Mouse (Mus musculus): ENCODE data around the gene Gdpgp1.

The Gdpgp1 gene

DNA sequence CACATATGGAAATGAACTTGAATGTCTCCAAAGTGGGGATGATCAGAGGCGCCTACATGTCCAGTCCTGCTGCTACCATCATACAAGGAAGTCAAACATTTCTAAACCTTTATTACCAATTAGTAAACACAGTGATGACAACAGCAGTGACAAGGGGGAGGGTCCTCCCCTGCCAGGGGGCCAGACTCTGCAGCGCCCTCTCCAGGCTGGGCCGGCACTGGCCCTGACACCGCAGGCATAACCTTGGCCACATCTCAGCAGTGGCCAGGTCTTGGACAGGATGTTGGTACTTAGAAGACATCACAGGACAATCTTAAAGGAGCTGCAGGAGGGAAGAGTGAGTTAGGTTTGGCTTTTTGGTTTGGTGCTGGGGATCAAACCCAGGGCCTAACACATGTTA, 5.6 kb upstream of the Gdpgp1 start:
- no peak for DNase-seq

DNA sequence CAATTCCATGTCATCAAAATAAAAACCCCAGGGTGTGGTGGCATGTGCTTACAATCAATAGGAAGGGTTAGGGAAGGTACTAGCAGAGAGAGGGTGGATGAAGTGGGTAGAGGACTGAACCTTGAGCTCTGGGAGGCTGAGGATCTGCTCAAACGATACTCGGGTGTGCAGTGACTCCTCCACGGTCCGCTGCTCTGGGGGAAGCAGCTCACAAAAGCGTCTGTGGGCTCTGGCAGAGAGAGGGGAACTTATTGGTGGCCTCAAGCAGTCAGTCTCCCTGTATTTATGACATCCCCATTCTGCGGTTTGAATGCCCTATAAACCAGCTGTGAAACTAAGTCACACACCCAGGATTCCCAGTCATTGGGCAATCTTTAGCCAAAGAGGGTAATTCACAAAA, 2.5 kb upstream of the Gdpgp1 start:
- DNase-seq, result no peak

DNA sequence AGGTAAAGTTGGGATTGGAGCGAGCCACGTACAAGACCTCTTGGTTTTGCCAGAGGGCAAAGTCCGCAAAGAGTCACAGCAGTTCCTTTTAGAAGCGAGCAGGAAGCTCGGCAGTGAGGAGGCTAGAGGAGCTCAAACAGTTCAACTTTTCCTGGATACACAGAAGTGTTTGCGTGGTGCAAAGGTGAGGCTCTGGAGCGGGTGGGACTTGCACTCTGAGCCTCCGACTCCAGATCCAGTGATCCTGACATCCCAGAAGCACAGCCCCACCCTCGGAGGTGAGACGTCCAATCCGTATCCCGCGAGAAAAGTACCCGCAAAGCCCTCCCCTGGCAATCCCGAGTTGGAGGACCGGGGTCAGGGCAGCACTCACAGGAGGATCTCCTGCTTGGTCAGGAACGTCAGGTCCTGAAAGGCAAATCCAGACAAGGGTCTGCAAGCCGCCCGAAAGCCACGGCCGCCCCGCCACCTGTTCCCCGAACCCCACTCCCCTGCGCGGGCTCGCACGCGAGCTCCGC, 635 bp upstream of the Gdpgp1 start:
- DNase-seq, result no peak

DNA sequence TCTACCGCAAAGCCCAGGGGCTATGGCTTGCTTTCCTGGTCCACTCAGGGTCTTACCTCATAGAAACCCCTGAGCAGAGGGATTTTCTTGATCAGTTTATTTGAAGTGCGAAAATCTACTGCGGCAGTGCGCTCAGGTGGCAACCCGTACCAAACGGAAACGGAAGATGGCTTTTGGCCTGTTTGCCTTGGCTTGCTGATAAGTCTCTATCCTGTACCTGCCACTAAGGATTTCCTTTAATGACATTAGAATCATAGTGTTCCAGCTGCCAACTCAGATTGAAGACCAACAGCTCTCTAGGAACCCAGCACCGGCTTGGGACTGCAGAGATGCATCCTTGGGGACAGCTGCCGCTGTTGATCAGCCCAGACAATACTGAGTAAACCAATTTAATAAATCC, 1.1 kb downstream of the Gdpgp1 start:
- DNase-seq, result no peak

DNA sequence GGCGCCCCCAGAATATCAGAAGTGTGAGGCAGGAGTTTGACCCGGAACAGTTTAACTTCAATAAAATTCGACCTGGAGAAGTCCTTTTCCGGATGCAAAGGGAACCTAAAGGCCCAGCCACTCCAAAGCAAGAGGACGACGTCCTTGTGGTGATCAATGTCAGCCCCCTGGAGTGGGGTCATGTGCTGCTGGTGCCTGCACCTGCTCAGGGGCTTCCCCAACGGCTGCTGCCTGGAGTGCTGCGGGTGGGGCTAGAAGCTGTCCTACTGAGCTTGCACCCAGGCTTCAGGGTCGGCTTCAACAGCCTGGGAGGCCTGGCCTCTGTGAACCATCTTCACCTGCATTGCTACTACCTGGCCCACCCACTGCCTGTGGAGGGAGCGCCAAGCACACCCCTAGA, 5.9 kb downstream of the Gdpgp1 start:
- DNase-seq, result no peak

DNA sequence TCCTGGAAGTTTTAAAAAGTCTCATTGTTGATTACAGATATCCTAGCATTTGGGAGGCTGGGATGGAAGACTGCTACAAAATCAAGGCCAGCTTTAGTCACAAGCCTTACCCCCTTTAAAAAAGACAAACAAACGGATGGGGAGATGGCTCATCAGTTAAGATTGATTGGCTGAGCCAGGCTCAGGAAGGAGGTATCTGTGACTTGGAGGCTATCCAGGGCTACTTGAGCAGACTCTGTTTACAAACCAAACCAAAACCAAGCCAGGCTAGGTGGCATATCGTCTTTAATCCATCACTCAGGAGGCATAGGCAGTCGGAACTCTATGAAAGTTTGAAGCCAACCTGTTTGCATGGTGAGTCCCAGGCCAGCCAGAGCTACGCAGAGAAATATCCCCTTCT, 9.0 kb downstream of the Gdpgp1 start:
- no peak for DNase-seq

DNA sequence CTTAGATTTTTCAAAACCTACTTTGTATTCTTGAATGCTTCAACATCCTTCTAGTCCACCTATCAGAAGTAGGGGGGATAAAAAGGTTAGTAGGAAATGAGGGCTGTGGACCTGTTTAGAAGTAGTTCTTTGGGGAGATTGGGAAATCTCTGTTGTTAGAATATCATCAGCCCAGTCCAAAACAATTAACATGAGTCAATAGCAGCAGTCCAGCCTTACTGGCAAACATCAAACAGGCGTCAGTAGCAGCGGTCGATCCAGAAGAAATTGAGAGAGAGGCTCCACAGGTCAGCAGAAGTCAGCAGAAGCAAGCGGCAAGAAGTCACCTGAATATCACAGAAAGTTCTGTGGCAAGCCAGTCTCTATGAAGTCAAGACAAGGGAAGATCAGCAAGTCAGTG, 12.2 kb downstream of the Gdpgp1 start:
- no peak for DNase-seq

DNA sequence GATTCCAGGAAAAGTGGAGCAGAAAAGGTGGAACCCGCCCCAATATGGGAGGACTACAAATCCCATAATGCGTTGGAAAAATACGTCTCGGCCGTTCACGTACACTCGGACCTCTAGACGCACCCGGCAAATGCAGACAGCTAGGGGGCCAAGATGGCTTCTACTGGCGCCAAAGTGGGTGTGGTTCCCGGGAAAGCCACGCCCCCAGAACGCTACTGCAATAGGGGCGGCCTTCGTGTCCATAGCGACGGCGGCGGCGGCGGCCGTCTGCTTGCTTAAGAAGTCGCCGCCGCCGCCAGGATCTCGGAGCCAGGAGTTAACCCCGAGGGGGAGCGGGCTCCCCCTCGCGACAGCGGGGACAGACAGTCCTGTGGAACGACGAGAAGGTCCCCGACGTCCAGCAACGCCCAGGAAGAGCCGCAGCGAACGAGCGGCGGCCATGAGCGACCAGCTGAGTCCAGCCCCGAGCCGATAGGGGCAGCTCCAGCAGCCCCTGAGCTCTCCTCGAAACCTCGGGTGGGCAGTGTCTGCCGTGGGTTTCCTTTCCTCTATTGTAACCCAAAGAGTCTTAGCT, 13.6 kb downstream of the Gdpgp1 start, which contains the start of gene Ttll13:
Ttll13 (plus strand) TSS at position 229 of the 574 bp plus-strand sequence.
- peak; percentile 94 to 96 for DNase-seq

DNA sequence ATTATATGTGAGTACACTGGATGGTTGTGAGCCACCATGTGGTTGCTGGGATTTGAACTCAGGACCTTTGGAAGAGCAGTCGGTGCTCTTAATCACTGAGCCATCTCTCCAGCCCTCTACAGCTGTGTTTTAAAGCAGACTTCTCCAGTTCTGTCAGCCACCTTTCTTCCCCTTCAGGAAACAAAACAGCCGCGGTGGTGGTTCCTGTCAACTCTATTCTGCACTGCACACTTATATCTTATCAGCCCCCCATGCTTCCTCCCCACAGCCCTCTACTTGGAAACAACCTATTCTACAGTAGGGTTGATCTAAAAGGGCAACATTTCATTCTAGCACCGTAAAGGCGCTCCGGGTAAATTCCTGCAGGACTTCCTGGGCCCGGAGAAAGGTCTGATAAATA, 14.2 kb downstream of the Gdpgp1 start:
- DNase-seq, result no peak

DNA sequence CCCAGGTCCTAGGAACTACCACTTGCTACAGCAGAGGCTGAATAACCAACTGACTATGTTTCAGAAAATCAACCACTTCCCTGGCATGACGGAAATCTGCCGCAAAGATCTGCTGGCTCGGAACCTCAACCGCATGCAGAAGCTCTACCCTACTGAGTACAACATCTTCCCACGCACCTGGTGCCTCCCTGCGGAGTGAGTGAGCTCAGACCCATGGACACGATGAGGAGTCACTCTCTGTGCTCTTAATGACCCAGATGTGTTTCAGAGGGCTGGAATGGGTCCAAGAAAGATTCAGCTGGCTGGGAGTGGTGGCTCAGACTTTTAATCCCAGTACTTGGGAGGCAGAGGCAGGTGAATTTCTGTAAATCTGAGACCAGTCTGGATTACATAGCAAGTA, 19.8 kb downstream of the Gdpgp1 start:
- no peak for DNase-seq

DNA sequence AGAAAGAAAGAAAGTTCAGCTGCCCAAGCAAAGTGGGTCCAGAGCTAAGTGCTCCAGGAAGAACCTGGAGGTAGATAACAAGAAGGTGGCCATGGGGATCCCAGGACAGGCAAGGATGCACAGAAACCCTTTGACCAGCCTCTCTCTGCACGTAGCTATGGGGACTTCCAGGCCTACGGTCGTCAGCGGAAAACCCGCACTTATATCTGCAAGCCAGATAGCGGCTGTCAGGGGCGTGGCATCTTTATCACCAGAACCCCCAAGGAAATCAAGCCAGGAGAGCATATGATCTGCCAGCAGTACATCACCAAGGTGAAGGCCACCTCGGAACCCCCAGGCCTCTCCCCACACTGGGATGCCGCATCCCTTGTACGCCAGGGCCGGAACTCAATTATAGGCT, 20.2 kb downstream of the Gdpgp1 start:
- no peak for DNase-seq

DNA sequence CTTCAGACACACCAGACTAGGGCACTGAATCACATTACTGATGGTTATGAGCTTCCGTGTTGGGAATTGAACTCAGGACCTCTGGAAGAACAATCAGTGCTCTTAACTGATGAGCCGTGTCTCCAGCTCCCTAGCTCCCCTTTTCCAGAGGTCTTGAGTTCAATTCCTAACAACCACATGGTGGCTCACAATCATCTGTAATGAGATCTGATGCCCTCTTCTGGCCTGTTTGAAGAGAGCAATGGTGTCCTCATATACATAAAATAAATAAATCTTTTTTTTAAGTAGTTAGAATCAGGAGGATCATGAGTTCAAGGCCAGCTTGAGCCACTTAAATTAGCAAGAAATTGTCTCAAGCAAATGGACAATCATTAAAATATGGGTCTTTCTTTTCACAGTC, 23.3 kb downstream of the Gdpgp1 start:
- no peak for DNase-seq

DNA sequence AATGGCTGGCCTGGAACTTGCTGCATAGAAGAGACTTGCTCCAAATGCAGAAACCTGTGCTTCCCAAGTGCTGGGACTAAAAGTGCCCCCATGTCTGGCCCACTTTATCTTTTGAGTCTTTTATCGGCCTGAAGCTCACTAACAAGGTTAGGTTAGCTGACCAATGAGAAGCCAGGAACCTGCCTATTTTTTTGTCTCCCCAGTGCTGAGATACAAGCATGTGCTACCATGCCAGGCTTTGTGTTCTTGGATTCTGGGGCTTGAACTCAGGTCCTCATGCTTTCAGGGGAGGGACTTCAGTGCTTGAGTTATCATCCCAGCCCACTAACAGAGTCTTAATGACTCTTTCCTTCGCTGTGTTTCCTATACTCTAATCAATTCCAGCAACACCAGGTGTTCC, 25.0 kb downstream of the Gdpgp1 start:
- DNase-seq, result no peak

DNA sequence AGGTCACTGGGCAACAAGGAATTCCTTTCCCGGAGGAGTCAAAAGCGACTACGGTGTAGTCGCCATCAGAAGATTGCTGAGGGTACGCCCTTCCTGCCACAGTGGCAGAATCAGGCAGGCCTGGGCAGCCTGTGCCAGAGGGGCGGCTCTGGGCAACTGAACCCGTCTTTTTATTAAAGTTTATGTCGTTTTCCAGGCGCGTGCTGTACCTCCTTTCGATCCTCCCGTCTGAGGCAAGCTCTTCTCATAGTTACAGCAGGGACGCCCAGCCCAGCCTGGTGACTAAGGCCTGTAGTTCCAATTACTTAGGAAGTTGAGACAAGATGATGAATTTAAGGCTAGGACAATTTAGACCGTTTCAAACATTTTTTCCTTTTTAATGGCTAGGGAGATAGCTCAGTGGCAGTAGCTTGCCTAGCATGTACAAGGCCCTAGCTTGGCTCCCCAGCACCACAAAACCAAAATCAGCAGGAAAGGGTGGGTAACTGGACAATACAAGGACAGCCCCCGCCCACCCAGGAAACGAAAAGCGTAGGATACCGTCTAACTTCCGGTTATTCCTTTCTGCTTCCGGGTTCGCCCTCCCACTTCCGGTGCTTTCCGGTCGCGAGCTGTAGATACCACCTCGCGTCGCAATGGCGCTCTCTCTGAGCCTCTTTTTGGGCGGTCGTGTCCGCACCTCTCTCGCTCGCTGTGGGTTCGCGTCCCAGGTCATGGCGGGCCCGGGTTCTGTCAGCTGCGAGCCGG, 28.1 kb downstream of the Gdpgp1 start, which contains the start of gene Ngrn:
Ngrn (plus strand) TSS at position 591 of the 747 bp plus-strand sequence.
- peak; percentile 65 to 77 for DNase-seq

DNA sequence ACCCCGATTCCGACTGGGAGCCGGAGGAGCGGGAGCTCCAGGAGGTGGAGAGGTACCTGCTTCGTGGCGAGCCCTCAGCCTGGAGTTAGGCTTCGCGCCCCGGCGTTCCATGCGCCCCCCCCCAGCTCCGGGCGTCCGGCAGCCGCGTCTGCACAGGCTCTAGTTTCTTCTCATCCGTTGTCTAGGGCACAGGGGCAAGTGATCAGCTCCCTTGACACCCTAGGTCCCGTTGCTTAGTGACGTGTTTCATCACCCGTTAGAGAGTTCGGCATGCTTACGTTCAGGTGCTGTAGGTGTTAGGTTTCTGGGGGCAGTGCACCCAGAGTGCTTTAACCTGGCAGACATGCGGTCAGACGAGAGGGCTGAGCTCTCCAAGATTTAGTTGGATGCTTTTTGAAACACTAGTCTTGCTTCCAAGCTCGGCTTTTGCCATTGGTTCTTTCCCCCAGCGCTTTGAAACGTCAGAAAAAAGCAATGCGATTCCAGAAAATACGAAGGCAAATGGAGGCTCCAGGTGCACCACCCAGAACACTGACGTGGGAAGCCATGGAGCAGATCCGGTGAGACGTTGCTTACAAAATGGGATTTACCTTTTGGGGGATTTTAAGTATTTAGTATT, 28.8 kb downstream of the Gdpgp1 start:
- no peak for DNase-seq

DNA sequence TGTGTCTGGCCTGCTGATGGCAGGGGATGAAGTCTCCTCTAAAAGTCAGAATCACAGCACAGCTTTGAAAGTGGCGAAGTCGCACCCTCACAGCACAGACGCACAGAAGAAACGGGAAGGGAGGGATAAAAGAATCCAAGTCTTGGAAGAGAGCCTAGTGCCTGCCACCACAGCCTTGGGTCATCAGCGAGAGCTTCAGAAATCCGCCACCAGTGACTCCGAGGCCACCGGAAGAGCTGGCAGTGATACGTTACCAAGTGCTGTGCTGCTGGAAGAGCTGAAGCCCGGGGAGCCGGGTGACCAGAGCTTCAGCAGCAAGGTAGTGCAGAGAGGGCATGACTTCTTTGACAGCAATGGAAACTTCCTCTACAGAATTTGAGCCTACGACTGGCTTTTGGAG, 31.9 kb downstream of the Gdpgp1 start:
- DNase-seq, result no peak

DNA sequence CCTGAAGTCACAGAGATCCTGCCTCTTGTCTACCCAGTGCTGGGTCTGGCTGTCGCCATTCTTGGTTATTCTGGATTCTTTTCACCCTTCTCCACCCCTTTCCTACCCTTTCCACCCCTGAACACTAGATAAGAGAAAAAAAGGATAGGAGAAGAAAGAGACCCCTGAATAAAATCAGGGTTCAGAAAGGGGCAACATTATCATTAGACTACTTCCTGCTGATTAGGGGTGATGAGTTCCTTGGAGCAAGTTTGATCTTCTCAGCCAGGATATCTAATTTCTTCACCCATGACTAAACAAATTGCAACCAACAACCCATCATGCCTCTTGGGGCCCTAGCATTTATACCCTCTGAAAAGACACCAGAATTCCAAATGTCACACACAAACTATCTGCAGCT, 35.1 kb downstream of the Gdpgp1 start:
- no peak for DNase-seq

DNA sequence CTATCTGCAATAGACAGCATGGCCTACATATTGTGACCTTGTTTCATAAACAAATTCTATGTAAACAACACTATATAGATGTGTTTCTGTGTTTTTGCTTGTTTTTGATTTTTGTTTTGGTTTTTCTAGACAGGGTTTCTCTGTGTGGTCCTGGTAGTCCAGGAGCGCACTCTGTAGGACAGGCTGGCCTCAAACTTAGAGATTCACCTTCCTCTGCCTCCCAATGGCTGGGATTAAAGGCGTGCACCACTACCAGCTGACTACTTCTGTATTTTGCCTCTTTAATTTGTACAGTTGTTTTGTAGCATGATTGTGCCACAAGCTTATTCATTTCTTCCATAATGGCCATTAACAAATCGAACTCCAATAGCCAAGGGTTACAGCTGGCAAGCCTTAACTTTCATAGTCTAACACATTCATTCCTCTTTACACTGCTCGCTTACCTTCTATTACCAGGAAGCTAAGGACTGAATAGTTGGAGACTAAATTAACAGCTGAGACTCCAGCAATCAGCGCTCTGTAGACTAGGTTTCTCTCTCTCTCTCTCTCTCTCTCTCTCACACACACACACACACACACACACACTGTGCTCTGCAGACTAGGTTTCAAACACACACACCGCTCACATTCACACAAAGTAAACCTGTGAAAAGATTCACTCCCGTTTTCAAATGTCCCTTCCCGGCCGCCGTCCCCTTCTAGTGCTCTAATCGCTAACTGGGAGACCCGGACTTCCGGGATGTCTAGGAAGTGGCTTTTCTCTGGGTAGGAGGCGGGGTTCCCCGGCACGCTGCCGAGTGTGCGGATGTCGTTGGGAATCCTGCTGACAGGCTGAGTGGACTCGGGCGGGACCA, 36.5 kb downstream of the Gdpgp1 start, which contains the start of gene Vps33b:
Vps33b (plus strand) TSS at position 753 of the 854 bp plus-strand sequence.
- DNase-seq, result peak; percentile 86 to 95

DNA sequence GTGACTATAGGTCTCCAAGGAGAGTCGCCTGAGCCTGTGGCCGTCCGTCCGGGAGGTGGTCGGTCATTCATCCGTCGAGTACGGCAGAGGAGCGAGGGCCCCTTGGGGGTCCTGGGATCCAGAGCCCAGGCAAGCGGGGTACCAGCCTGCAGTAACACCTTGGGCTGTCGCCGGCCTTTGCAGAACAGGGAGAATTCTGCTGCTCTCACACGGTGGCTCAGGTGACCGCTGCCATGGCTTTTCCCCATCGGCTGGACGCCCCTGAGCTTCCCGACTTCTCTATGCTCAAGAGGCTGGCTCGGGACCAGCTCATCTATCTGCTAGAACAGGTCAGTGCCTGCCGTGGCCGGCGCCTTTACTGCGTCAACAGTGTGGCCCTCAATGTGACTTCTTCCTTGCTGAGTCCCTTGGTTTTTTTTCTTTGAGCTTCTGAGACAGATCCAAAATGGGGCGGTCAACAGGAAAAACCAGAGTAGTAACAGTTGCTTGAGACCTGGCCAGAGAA, 37.1 kb downstream of the Gdpgp1 start:
- DNase-seq, result no peak

DNA sequence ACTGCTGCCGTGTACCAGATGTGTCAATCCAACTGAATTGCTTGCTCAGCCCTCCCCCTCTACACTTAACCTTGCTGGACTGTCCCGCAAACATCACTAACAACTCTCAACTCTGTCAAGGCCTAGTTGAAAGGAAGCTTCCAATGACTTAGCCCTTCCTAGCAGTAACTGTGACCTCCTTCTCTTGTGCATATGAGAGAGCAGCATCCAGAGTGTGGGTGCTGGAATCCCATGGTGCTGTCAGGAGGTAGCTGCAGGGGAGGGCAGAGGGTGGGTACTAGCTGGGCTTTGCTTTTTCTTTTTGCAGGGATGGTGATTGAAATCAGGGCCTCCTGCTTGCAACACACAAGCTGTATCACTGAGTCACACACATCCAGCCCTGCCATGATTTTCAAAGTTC, 40.8 kb downstream of the Gdpgp1 start:
- DNase-seq, result no peak

DNA sequence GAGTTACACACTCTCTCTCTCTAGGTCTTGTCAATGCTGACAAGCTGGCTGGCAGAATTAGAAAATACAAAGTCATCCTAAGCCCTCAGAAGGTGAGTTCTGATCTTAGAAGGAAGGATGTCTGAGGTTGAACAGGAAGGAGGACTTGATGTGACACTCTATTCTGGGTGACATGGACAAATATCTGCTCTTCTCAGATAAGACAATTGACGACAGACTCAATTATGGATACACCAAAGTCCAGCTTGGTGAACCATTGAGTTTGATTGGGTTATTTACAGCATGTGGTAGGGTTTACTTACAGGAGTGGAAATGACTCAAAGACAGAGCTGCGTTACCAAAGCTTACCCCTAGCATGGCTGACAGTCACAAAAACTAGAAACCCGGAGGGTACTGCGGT, 43.7 kb downstream of the Gdpgp1 start:
- no peak for DNase-seq

DNA sequence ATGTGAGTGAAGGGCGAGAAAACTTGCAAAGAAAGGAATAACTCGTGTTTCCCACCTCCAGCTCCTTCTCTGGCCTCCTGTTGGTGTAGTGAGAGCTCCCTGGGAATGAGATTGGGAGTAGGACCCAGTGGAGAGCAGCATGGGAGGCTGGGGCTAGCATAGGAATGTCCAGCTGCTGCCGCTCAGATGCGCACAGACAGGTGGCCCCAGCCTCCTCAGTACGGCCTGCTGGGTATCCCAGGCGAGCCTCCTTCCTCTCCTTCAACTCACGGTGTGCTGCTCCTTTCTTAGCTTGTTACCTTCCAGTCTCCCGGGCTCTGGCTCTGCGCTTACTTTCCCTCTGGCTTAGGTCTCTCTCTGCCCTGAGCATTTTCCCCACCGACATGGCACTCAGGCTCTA, 47.4 kb downstream of the Gdpgp1 start:
- no peak for DNase-seq

DNA sequence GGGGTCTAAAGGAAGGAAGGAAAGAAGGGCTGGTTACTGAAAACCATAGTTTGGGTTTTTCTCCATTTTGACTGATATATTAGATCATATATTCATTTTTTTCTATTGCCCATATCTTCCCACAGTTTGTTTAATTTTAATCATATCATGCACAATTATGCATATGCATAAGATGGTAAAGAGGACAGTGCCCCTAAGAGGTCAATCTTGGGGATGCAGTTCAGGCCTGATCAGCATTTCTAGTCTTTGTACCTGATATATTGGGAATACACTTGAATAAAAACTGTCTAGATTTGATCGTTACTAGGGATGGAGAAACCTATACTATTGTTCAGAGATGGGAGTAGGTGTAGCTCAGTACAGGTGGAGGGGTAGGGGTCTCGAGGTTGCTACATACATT, 48.3 kb downstream of the Gdpgp1 start:
- DNase-seq, result no peak
